14 mouse cellular contexts compared by ENCODE assay signal in the genomic region with DNA sequence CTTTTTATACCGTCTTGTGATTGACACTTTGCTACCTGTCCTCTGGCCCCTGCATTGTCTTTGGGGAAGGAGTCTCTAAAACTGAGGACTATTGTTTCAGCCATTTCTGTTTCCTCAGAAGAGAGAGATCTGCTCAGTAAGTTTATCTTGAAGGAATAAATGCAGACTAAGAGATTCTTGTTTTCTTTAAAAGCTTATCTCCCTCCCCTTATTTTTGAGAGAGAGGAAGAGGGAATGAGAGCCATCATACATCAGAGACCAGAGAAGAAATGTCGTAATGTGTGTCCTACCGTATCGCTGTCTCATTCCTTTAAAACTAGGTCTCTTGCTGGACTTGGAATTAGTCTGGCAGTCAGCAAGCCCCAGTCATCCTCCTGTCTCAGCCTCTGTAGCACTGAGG. TPM values are rescaled to one million over a fixed set of nuclear protein-coding genes. Genes with fewer than 3 reads are reported as not detected.
DNase-seq lines count a peak whose midpoint lies in the region; ATAC-seq and TF ChIP-seq lines count a peak whose summit lies in the region.
"Had no signal": no experiment of that assay in that cellular context is flagged by ENCODE, and none has a peak within 500 bp of the region (broad histone marks: within the 10 kb centered on the region; RNA-seq: fewer than 3 reads in every experiment).

No protein-coding gene starts in this region.

- H3K27ac ChIP-seq in heart, embryonic 12.5 days (ENCODE audit: poor library complexity, severe bottlenecking) = peak overlapping the region; percentile 93
- peak overlapping the region; percentile 68 for H3K27ac ChIP-seq in lung, postnatal 0 days (ENCODE audit: low read length)
- H3K27ac ChIP-seq in embryonic fibroblast, embryonic 13.5 days (ENCODE audit: insufficient read depth, low read length) = peak overlapping the region; percentile 11; the same call in 1 of the 2 replicates
- peak overlapping the region; percentile 88 for H3K27ac ChIP-seq in small intestine, adult 2 months (ENCODE audit: insufficient read depth, low read depth, low read length)

- no peak for DNase-seq in heart, postnatal 36 days
- no peak for DNase-seq in lung, postnatal 0 days (ENCODE audit: low spot score)
- DNase-seq in lung, postnatal 25 days (ENCODE audit: low spot score) = no peak
- DNase-seq in natural killer cell, adult 2 months (ENCODE audit: low spot score in 2 of 2) = no peak
- no peak for DNase-seq in cerebellum, adult 9-11 months
- DNase-seq: lung, adult 2 months; thymus, adult 18-20 months had no signal

- H3K9ac ChIP-seq in heart, embryonic 12.5 days = peak overlapping the region; percentile 64; the same call in 1 of the 2 replicates
- no peak overlapping the region for H3K9ac ChIP-seq in lung, postnatal 0 days (replicated peaks; ENCODE audit: low read depth)

- no peaks in the 10 kb centered on the region for H3K9me3 ChIP-seq in heart, embryonic 12.5 days (replicated peaks)
- H3K9me3 ChIP-seq in lung, postnatal 0 days (ENCODE audit: low read length) = no peaks in the 10 kb centered on the region

- 41% methylated on average over 4 of the region's 4 CpGs for WGBS in heart, embryonic 12.5 days
- 53% methylated on average over 4 of the region's 4 CpGs for whole genome bisulfite sequencing in lung, postnatal 0 days
- WGBS in small intestine, adult 2 months = 57% methylated on average over 4 of the region's 4 CpGs

- no peak for TF ChIP-seq EP300 in lung, postnatal 0 days (IDR thresholded peaks at IDR 0.05)

- H3K4me3 ChIP-seq in heart, embryonic 12.5 days = 0 out of 2 replicates have a peak overlapping the region, but pooled peaks have one; percentile 15
- H3K4me3 ChIP-seq in lung, postnatal 0 days (ENCODE audit: low read depth, low read length) = no peak overlapping the region
- no peak overlapping the region for H3K4me3 ChIP-seq in embryonic fibroblast, embryonic 13.5 days (ENCODE audit: insufficient read depth, low read length)
- H3K4me3 ChIP-seq in small intestine, adult 2 months (ENCODE audit: low read depth, low read length) = no peak overlapping the region

- H3K4me2 ChIP-seq in heart, embryonic 12.5 days = peak overlapping the region; percentile 50
- no peak overlapping the region for H3K4me2 ChIP-seq in lung, postnatal 0 days (replicated peaks; ENCODE audit: low read depth, low read length)

- peaks cover 72% of the 10 kb centered on the region for H3K4me1 ChIP-seq in heart, embryonic 12.5 days (replicated peaks)
- H3K4me1 ChIP-seq in lung, postnatal 0 days (ENCODE audit: insufficient read depth, low read depth, low read length) = peaks cover 16% of the 10 kb centered on the region; the same call in 1 of the 2 replicates
- peaks cover 13% of the 10 kb centered on the region for H3K4me1 ChIP-seq in embryonic fibroblast, embryonic 13.5 days (ENCODE audit: control insufficient read depth, insufficient read depth, low read length)
- peaks cover 17% of the 10 kb centered on the region for H3K4me1 ChIP-seq in small intestine, adult 2 months (ENCODE audit: control insufficient read depth, insufficient read depth, insufficient read length, low read length)

- H3K27me3 ChIP-seq in heart, embryonic 12.5 days (replicated peaks) = no peaks in the 10 kb centered on the region
- no peaks in the 10 kb centered on the region for H3K27me3 ChIP-seq in lung, postnatal 0 days (replicated peaks; ENCODE audit: insufficient read depth, low read length)
- no peaks in the 10 kb centered on the region for H3K27me3 ChIP-seq in small intestine, adult 2 months (ENCODE audit: control insufficient read depth, insufficient read depth, low read length)

- intact Hi-C loops in heart, postnatal 36 days (cut with DNase I) = no loop called here

- H3K36me3 ChIP-seq in heart, embryonic 12.5 days = peaks cover under 1% of the 10 kb centered on the region; the same call in 1 of the 2 replicates
- H3K36me3 ChIP-seq in lung, postnatal 0 days (ENCODE audit: insufficient read depth, low read length) = no peaks in the 10 kb centered on the region
- peaks cover 6% of the 10 kb centered on the region for H3K36me3 ChIP-seq in small intestine, adult 2 months (ENCODE audit: control insufficient read depth, insufficient read depth, low read length)

- ATAC-seq in heart, embryonic 12.5 days (ENCODE audit: insufficient number of reproducible peaks, low FRiP score) = no peak
- no peak for ATAC-seq in lung, postnatal 0 days
- ATAC-seq: inflammation-experienced regulatory T-cells, adult 6 months had no signal

- TF ChIP-seq CTCF in lung, postnatal 0 days (IDR thresholded peaks at IDR 0.05) = no peak
- TF ChIP-seq CTCF in embryonic fibroblast, embryonic 13.5 days (IDR thresholded peaks at IDR 0.05; ENCODE audit: borderline replicate concordance, insufficient read depth, low read length) = no peak
- TF ChIP-seq CTCF in small intestine, adult 2 months (IDR thresholded peaks at IDR 0.05; ENCODE audit: extremely low read depth, insufficient read length, insufficient replicate concordance, low read depth, low read length) = no peak

- no peak for TF ChIP-seq POLR2A in embryonic fibroblast, embryonic 13.5 days (IDR thresholded peaks at IDR 0.05; ENCODE audit: low read depth, low read length)
- TF ChIP-seq POLR2A in small intestine, adult 2 months (IDR thresholded peaks at IDR 0.05; ENCODE audit: low read depth, low read length) = no peak

RNA-seq across cellular contexts. Expression of gene Arpc2, which starts 4.9 kb away (rescaled TPM):
- polyA plus RNA-seq in heart, embryonic 12.5 days (2016; fragmentation: Nextera tagmentation; extraction: Ambion mirVana) = 478 and 484 TPM in 2 replicates
- 100 to 1,000 TPM; 135 to 140 TPM for total RNA-seq in heart, postnatal 36 days (2021)
- polyA plus RNA-seq in lung, postnatal 0 days (2015; fragmentation: Nextera tagmentation; extraction: Ambion mirVana) = 465 and 473 TPM in 2 replicates
- 446 and 515 TPM in 2 replicates for polyA plus RNA-seq in embryonic fibroblast, embryonic 13.5 days (2011; ENCODE audit: insufficient read length, low read depth, missing spikeins)
- polyA plus RNA-seq in small intestine, adult 2 months (2012; rRNA removed) = 110 and 323 TPM in 2 replicates

RNA-seq across cellular contexts. Expression of gene Gpbar1, which starts 37.5 kb away (rescaled TPM):
- 0.37 and 0.41 TPM in 2 replicates for polyA plus RNA-seq in heart, embryonic 12.5 days (2016; fragmentation: Nextera tagmentation; extraction: Ambion mirVana)
- not detected for total RNA-seq in heart, postnatal 36 days (2021)
- 0.18 and 0.30 TPM in 2 replicates for polyA plus RNA-seq in lung, postnatal 0 days (2015; fragmentation: Nextera tagmentation; extraction: Ambion mirVana)
- 0.92 and 1.3 TPM in 2 replicates for polyA plus RNA-seq in embryonic fibroblast, embryonic 13.5 days (2011; ENCODE audit: insufficient read length, low read depth, missing spikeins)
- polyA plus RNA-seq in small intestine, adult 2 months (2012; rRNA removed) = 1.8 and 3.1 TPM in 2 replicates
- total RNA-seq: layer of hippocampus, postnatal 25 days; monocyte, adult 5-6 weeks had no signal

RNA-seq across cellular contexts. Expression of gene Aamp, which starts 43.7 kb away (rescaled TPM):
- polyA plus RNA-seq in heart, embryonic 12.5 days (2016; fragmentation: Nextera tagmentation; extraction: Ambion mirVana) = 169 and 171 TPM in 2 replicates
- 100 to 1,000 TPM; 102 to 104 TPM for total RNA-seq in heart, postnatal 36 days (2021)
- polyA plus RNA-seq in lung, postnatal 0 days (2015; fragmentation: Nextera tagmentation; extraction: Ambion mirVana) = 213 and 214 TPM in 2 replicates
- 85.7 and 90.3 TPM in 2 replicates for polyA plus RNA-seq in embryonic fibroblast, embryonic 13.5 days (2011; ENCODE audit: insufficient read length, low read depth, missing spikeins)
- 81.6 and 160 TPM in 2 replicates for polyA plus RNA-seq in small intestine, adult 2 months (2012; rRNA removed)

RNA-seq across cellular contexts. Expression of gene Pnkd, which starts 43.9 kb away (rescaled TPM):
- polyA plus RNA-seq in heart, embryonic 12.5 days (2016; fragmentation: Nextera tagmentation; extraction: Ambion mirVana) = 215 and 216 TPM in 2 replicates
- total RNA-seq in heart, postnatal 36 days (2021) = 100 to 1,000 TPM; 145 to 159 TPM
- 88.7 and 91.4 TPM in 2 replicates for polyA plus RNA-seq in lung, postnatal 0 days (2015; fragmentation: Nextera tagmentation; extraction: Ambion mirVana)
- polyA plus RNA-seq in embryonic fibroblast, embryonic 13.5 days (2011; ENCODE audit: insufficient read length, low read depth, missing spikeins) = 19.6 and 21.5 TPM in 2 replicates
- 36.9 and 62.6 TPM in 2 replicates for polyA plus RNA-seq in small intestine, adult 2 months (2012; rRNA removed)

RNA-seq across cellular contexts. Expression of gene Cxcr1, which starts 46.4 kb away (rescaled TPM):
- polyA plus RNA-seq in heart, embryonic 12.5 days (2016; fragmentation: Nextera tagmentation; extraction: Ambion mirVana) = not detected in 2 replicates
- not detected for total RNA-seq in heart, postnatal 36 days (2021)
- not detected in 2 replicates for polyA plus RNA-seq in lung, postnatal 0 days (2015; fragmentation: Nextera tagmentation; extraction: Ambion mirVana)
- polyA plus RNA-seq in embryonic fibroblast, embryonic 13.5 days (2011; ENCODE audit: insufficient read length, low read depth, missing spikeins) = not detected in 2 replicates
- polyA plus RNA-seq in small intestine, adult 2 months (2012; rRNA removed) = not detected in 2 replicates
- total RNA-seq: layer of hippocampus, postnatal 25 days; monocyte, adult 5-6 weeks had no signal
- polyA plus RNA-seq: embryonic facial prominence, embryonic 11.5 days; inflammation-experienced regulatory T-cells, adult 6 months had no signal

Comparison
In these comparisons a context has a peak if more than half of its experiments do, and no peak if none do; other contexts are left out.
1. H3K27ac ChIP-seq: peak in every context shown above with its lines; median percentile 93 in heart, embryonic 12.5 days; 88 in small intestine, adult 2 months; 68 in lung, postnatal 0 days; 11 in embryonic fibroblast, embryonic 13.5 days.